Mouse (Mus musculus) mature B cell (primary cell): ENCODE results near the gene Acod1.

Source experiments
- in situ Hi-C: fragments of 300-500 bp; cut with MboI; formaldehyde crosslinking; loops from 2 replicates; pipeline ENCODE4 v1.14.3; 2019

The Acod1 gene

GRCm38 (mm10) chr14:103046677-103047076 lies at the start of gene Acod1:
Gene Acod1, plus strand, starts transcription at chr14:103046977.
- in situ Hi-C loops: loop anchor here (5.0 to 25.0 kb wide), 2 partner anchors 34 to 1109 kb away; no protein-coding TSS in a partner anchor

GRCm38 (mm10) chr14:103007737-103008136 lies 39.0 kb upstream of the Acod1 start:
- in situ Hi-C loops: no loop called here

DNA sequence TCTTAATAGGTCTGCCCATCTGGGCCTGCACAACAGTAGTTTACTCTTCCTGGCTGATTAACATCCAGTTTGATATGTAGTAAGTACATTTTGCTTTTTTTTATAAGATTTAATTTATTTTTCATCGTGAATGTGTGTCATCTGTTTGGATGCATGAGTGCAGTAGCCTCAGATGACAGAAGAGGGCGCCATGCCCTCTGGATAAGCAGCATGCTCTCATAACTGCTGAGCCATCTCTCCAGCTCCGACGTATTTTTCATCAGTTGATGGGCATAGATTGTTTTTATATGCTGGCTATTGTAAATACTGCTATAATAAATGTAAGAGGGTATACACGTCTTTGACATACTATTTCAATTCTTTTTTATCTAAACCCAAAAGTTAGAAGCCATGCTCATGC lies 35.0 kb upstream of the Acod1 start:
- in situ Hi-C loops: loop anchor here (5.0 kb wide), 1 partner anchor 36 kb away; the partner anchor contains the start of gene Acod1

GRCm38 (mm10) chr14:103012563-103013150 lies 34.1 kb upstream of the Acod1 start:
- in situ Hi-C loops: loop anchor here (5.0 kb wide), 1 partner anchor 35 kb away; the partner anchor contains the start of gene Acod1

DNA sequence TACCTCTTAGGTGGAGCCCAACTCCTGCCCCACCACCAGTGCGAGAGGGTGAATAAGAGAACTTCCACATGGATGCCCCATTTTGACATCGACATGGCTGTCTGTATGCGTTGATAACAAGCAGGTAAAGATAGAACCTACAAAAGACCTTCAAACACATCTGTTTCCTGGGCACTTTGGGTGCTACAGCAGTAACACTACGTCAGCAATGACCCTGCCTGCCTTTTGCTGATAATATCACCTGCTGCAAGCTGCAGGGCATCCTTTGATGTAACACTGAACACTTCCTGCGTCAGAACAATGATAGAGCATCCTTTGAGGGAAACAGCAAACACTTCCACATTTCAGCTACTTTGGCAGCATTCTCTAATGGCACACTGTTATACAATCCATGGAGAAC lies 29.8 kb upstream of the Acod1 start:
- in situ Hi-C loops: no loop called here

DNA sequence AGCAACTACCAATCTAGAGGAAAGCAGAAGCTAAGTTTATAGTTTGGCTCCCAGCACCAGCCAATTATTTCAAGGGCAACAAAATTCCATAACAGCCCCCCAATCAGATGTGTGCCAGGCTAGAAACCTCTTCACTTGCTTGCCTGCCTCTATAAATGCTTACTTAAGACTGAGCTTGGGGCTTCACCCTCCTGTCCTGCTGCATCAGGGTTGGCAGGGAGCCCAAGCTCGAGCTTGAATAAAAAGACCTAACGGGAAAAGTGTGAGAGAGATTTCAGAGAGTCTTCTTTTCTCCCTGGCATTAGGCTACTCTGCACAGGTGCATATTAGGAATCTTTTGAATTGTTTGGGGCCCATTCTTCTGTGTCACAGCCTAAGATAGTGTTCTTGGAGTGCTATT lies 26.7 kb upstream of the Acod1 start:
- in situ Hi-C loops: no loop called here

- in situ Hi-C loops: loop anchor here (25.0 kb wide), 1 partner anchor 1092 kb away; no protein-coding TSS in a partner anchor
These were observed 17.6 kb upstream of the Acod1 start for GRCm38 (mm10) chr14:103029203-103029602.

GRCm38 (mm10) chr14:103033271-103033823 lies 13.4 kb upstream of the Acod1 start:
- in situ Hi-C loops: loop anchor here (25.0 kb wide), 1 partner anchor 1096 kb away; no protein-coding TSS in a partner anchor

- in situ Hi-C loops: loop anchor here (25.0 kb wide), 1 partner anchor 1097 kb away; no protein-coding TSS in a partner anchor
These were observed 12.7 kb upstream of the Acod1 start for GRCm38 (mm10) chr14:103034076-103034475.

- in situ Hi-C loops: loop anchor here (25.0 kb wide), 1 partner anchor 1100 kb away; no protein-coding TSS in a partner anchor
These were observed 9.8 kb upstream of the Acod1 start for GRCm38 (mm10) chr14:103037016-103037415.

DNA sequence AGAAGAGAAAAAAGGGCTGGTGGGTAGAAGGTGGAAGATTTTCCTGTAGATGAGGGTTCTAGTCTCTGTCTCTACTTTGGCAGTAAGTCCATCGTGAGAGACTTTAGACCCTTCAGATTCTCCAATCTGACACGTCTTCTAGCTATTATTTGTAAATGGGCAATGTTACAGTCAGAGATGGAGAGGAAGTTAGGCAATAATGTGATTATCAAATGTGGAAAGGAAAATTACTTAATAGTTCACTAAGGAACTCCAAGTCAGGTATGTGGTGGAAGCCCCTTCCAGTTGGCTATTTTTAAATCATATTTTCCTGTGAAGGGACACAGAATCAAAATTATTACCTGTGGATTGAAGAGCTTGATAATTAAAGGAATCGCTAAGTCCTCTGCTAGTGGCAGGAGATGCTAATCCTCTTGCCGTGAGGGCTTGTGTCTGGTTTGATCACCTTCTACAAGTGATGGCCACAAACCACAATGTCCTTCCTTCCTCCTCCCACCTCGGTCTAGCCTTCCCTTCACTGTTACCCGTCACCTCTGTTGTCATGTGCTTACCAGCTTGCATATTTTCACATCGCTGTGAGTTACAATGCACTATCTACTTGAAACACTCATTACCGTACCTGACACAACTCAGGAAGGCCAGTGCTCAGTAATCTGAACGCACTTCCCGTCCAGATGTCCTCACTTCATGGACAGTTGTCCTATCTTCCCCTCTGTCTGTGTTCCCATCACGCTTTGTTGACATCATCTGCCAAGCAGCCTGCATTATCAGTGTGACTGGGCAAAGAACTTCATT lies 1.7 kb downstream of the Acod1 start:
- in situ Hi-C loops: loop anchor here (5.0 to 25.0 kb wide), 2 partner anchors 36 to 1111 kb away; no protein-coding TSS in a partner anchor

- in situ Hi-C loops: loop anchor here (25.0 kb wide), 1 partner anchor 636 kb away; no protein-coding TSS in a partner anchor
These were observed 4.5 kb downstream of the Acod1 start for GRCm38 (mm10) chr14:103051159-103051769.

- in situ Hi-C loops: loop anchor here (25.0 kb wide), 1 partner anchor 633 kb away; no protein-coding TSS in a partner anchor
These were observed 8.0 kb downstream of the Acod1 start for GRCm38 (mm10) chr14:103054731-103055130.

DNA sequence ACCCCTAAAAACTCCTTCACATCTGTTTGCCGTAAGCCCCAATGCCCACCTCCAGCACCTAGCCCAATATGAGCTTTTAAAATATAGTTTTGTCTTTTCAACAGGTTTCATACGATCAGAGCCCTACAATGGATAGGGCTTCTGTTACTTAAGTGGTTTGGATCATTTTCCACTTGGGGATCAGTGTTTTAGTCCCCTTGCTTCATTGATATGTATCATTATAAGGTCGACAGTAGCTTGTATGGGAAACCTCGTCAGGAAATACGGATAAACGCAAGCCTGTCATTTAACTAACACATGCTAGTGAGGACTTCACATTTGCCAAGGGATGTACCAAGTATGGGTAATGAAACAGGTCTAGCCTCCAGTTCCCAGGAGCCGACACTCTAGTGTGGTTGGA lies 9.8 kb downstream of the Acod1 start:
- in situ Hi-C loops: loop anchor here (25.0 kb wide), 1 partner anchor 631 kb away; no protein-coding TSS in a partner anchor

GRCm38 (mm10) chr14:103058998-103059397 lies 12.2 kb downstream of the Acod1 start:
- in situ Hi-C loops: loop anchor here (25.0 kb wide), 1 partner anchor 628 kb away; no protein-coding TSS in a partner anchor

- in situ Hi-C loops: loop anchor here (25.0 kb wide), 1 partner anchor 628 kb away; no protein-coding TSS in a partner anchor
These were observed 12.7 kb downstream of the Acod1 start for GRCm38 (mm10) chr14:103059495-103059894.

DNA sequence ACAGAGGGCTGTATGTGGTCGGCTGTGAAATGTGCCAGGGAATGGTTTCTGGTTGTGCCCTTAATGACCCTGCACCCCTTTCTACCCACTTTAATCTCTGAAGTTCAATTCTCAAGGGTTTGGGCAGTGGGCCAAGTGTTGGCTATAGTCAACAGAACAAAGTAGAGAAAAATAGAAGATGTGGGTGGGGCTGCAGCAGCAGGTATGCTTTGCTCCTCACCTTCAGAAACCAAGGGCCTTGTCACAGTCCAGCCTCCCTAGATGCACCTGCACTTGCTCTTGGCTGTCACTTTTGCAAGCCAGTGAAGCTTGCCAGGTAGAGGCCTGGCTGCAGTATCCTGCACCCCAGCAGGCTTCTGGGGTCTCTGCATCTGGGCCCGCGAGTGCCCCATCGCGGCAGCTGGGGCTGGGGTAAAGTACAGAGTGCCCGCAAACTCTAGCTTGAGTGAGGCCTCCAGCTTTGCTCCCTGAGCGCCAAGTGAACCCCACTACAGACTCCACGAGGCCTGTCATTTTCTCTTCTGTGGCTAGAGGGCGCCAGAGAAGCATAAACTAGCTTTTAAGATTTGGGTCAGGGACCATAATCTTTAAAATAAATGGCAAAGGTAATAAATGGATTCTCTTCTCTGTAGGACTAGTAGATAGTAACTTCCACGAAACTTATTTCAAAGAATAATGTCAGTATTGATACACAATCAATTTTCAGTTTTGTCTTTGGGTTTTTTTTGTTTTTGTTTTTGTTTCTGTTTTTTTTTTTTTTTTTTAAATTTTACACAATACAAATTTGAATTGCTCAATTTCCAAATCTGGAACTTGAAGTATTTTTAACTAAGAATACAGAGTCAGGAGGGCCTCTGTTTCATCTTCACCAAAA lies 18.8 kb downstream of the Acod1 start:
- in situ Hi-C loops: loop anchor here (25.0 kb wide), 1 partner anchor 622 kb away; no protein-coding TSS in a partner anchor

GRCm38 (mm10) chr14:103069465-103069863 lies 22.7 kb downstream of the Acod1 start:
- in situ Hi-C loops: loop anchor here (25.0 kb wide), 1 partner anchor 618 kb away; no protein-coding TSS in a partner anchor

DNA sequence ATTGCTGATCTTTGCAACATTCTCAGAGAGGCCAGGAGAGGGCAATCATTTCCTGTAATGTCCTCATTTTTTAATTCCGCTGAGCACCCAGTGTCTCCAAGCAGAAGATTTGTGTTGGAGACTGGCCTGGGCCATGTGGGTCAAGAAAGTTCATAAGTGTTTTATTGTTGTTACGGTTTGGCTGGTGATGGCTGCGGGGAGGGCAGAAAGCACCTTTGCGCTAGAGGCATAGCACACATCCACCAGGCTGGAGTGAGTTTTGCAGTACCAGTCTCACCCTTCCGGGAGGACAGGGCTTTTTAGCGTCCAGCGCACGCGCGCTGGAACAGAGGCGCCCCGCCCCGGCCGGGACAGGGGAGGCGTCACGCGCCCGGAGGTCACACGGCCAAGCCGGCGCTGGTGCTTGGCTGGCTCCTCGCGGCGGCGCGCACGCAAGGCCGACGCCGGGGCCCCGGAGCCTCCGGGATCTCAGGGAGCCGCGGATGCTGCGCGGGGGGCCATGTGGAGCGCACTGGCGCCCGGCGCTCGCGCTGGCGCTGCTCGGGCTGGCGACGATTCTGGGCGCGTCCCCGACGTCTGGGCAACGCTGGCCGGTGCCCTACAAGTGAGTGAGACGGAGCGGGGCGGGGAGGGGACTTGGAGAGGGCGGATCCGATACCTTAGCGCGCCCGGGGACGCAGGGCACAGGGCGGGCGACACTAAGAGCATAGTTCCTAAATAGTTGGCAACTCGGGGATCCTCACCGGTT lies 23.3 kb downstream of the Acod1 start, which contains the start of gene Cln5:
Gene Cln5 (plus strand): TSS at position 353 of the 748 bp plus-strand sequence.
- in situ Hi-C loops: loop anchor here (25.0 kb wide), 1 partner anchor 617 kb away; no protein-coding TSS in a partner anchor
